Mouse (Mus musculus): ENCODE measurements at regions not wholly inside any gene's neighbourhood (a gene's known extent, or its start where the extent isn't known, plus 50 kb on each side); places are given as distances from the start of the nearest gene placed in this dataset.

GRCm38 (mm10) chr2:114454901-114455300 lies 199.9 kb downstream of the Dph6 start:
- H3K27ac ChIP-seq (ENCODE audit: insufficient read depth, low read depth, low read length): no peak overlapping the region
- H3K4me3 ChIP-seq (ENCODE audit: insufficient read depth, low read length): no peak overlapping the region
- no peaks in the 10 kb centered on the region for H3K4me1 ChIP-seq (ENCODE audit: control insufficient read depth, insufficient read depth, low read length)
- TF ChIP-seq POLR2A (IDR thresholded peaks at IDR 0.05; ENCODE audit: borderline replicate concordance, low read depth, low read length) (no peak), CTCF (IDR thresholded peaks at IDR 0.05; ENCODE audit: low read depth, low read length) (no peak)

GRCm38 (mm10) chr2:114450185-114450584 lies 204.6 kb downstream of the Dph6 start:
- Histone ChIP-seq H3K27ac (ENCODE audit: insufficient read depth, low read depth, low read length) (no peak overlapping the region), H3K4me3 (ENCODE audit: insufficient read depth, low read length) (no peak overlapping the region), H3K4me1 (ENCODE audit: control insufficient read depth, insufficient read depth, low read length) (no peaks in the 10 kb centered on the region)
- TF ChIP-seq POLR2A (IDR thresholded peaks at IDR 0.05; ENCODE audit: borderline replicate concordance, low read depth, low read length) (no peak), CTCF (IDR thresholded peaks at IDR 0.05; ENCODE audit: low read depth, low read length) (no peak)

GRCm38 (mm10) chr2:114443801-114444200 lies 211.0 kb downstream of the Dph6 start:
- TF ChIP-seq CTCF (IDR thresholded peaks at IDR 0.05; ENCODE audit: low read depth, low read length) (no peak), POLR2A (IDR thresholded peaks at IDR 0.05; ENCODE audit: borderline replicate concordance, low read depth, low read length) (no peak)
- no peak overlapping the region for H3K4me3 ChIP-seq (ENCODE audit: insufficient read depth, low read length)

GRCm38 (mm10) chr2:114440943-114441342 lies 213.8 kb downstream of the Dph6 start:
- Histone ChIP-seq H3K4me3 (ENCODE audit: insufficient read depth, low read length) (no peak overlapping the region), H3K4me1 (ENCODE audit: control insufficient read depth, insufficient read depth, low read length) (no peaks in the 10 kb centered on the region), H3K27ac (ENCODE audit: insufficient read depth, low read depth, low read length) (no peak overlapping the region)
- TF ChIP-seq POLR2A (IDR thresholded peaks at IDR 0.05; ENCODE audit: borderline replicate concordance, low read depth, low read length): no peak

More at GRCm38 (mm10) chr2:114443801-114444200, 211.0 kb downstream of the Dph6 start:
- H3K27ac ChIP-seq (ENCODE audit: insufficient read depth, low read depth, low read length): no peak overlapping the region
- no peaks in the 10 kb centered on the region for H3K4me1 ChIP-seq (ENCODE audit: control insufficient read depth, insufficient read depth, low read length)

- TF ChIP-seq CTCF (IDR thresholded peaks at IDR 0.05; ENCODE audit: low read depth, low read length): no peak
- no peak for TF ChIP-seq POLR2A (IDR thresholded peaks at IDR 0.05; ENCODE audit: borderline replicate concordance, low read depth, low read length)
- no peak overlapping the region for H3K27ac ChIP-seq (ENCODE audit: insufficient read depth, low read depth, low read length)
- H3K4me1 ChIP-seq (ENCODE audit: control insufficient read depth, insufficient read depth, low read length): no peaks in the 10 kb centered on the region
- no peak overlapping the region for H3K4me3 ChIP-seq (ENCODE audit: insufficient read depth, low read length)
Observed at GRCm38 (mm10) chr2:114439668-114440067, 215.1 kb downstream of the Dph6 start.

- TF ChIP-seq POLR2A (IDR thresholded peaks at IDR 0.05; ENCODE audit: borderline replicate concordance, low read depth, low read length) (no peak), CTCF (IDR thresholded peaks at IDR 0.05; ENCODE audit: low read depth, low read length) (no peak)
- Histone ChIP-seq H3K4me3 (ENCODE audit: insufficient read depth, low read length) (no peak overlapping the region), H3K4me1 (ENCODE audit: control insufficient read depth, insufficient read depth, low read length) (no peaks in the 10 kb centered on the region), H3K27ac (ENCODE audit: insufficient read depth, low read depth, low read length) (no peak overlapping the region)
Observed at GRCm38 (mm10) chr2:114438048-114438447, 216.7 kb downstream of the Dph6 start.

GRCm38 (mm10) chr2:114427426-114428157 lies 226.3 kb upstream of the Zfp770 start:
- TF ChIP-seq POLR2A (IDR thresholded peaks at IDR 0.05; ENCODE audit: borderline replicate concordance, low read depth, low read length) (no peak), CTCF (IDR thresholded peaks at IDR 0.05; ENCODE audit: low read depth, low read length) (no peak)
- Histone ChIP-seq H3K27ac (ENCODE audit: insufficient read depth, low read depth, low read length) (no peak overlapping the region), H3K4me1 (ENCODE audit: control insufficient read depth, insufficient read depth, low read length) (no peaks in the 10 kb centered on the region), H3K4me3 (ENCODE audit: insufficient read depth, low read length) (no peak overlapping the region)

- H3K27ac ChIP-seq (ENCODE audit: insufficient read depth, low read depth, low read length): no peak overlapping the region
- H3K4me3 ChIP-seq (ENCODE audit: insufficient read depth, low read length): no peak overlapping the region
- TF ChIP-seq POLR2A (IDR thresholded peaks at IDR 0.05; ENCODE audit: borderline replicate concordance, low read depth, low read length): no peak
- TF ChIP-seq CTCF (IDR thresholded peaks at IDR 0.05; ENCODE audit: low read depth, low read length): no peak
- H3K4me1 ChIP-seq (ENCODE audit: control insufficient read depth, insufficient read depth, low read length): no peaks in the 10 kb centered on the region
Observed at GRCm38 (mm10) chr2:114419346-114419745, 218.1 kb upstream of the Zfp770 start.

- no peak overlapping the region for H3K27ac ChIP-seq (ENCODE audit: insufficient read depth, low read depth, low read length)
- no peaks in the 10 kb centered on the region for H3K4me1 ChIP-seq (ENCODE audit: control insufficient read depth, insufficient read depth, low read length)
- TF ChIP-seq CTCF (IDR thresholded peaks at IDR 0.05; ENCODE audit: low read depth, low read length): no peak
- no peak for TF ChIP-seq POLR2A (IDR thresholded peaks at IDR 0.05; ENCODE audit: borderline replicate concordance, low read depth, low read length)
- no peak overlapping the region for H3K4me3 ChIP-seq (ENCODE audit: insufficient read depth, low read length)
Observed at GRCm38 (mm10) chr2:114413013-114413412, 211.7 kb upstream of the Zfp770 start.

GRCm38 (mm10) chr2:114411940-114412715 lies 210.9 kb upstream of the Zfp770 start:
- no peak overlapping the region for H3K27ac ChIP-seq (ENCODE audit: insufficient read depth, low read depth, low read length)
- H3K4me3 ChIP-seq (ENCODE audit: insufficient read depth, low read length): no peak overlapping the region
- no peak for TF ChIP-seq CTCF (IDR thresholded peaks at IDR 0.05; ENCODE audit: low read depth, low read length)
- H3K4me1 ChIP-seq (ENCODE audit: control insufficient read depth, insufficient read depth, low read length): no peaks in the 10 kb centered on the region
